Mouse (Mus musculus) gonadal fat pad, adult 2 months (tissue): ENCODE data around the gene Zfp319. TPM values are rescaled to one million over a fixed set of nuclear protein-coding genes. Genes with fewer than 3 reads are reported as not detected.
"Not testable (repeated sequence)": the region's sequence is repeated elsewhere in the genome, so short reads cannot be mapped to it uniquely, and the experiment has no call there.

Experiments
- DNase-seq: peaks from one replicate; pipeline ENCODE4 v3.0.0-alpha.2; 2012; ENCODE audit warnings: low read depth
- polyA plus RNA-seq: library from polyadenylated mRNA; depleted of rRNA; stranded (reverse); fragments of >200 nt; gene quantifications from 2 replicates; pipeline ENCODE4 v1.2.3, GENCODE M21; 2012; rRNA removed

The Zfp319 gene
- polyA plus RNA-seq, result 6.7 and 7.1 TPM in 2 replicates

- DNase-seq, result no peak
Measured at GRCm38 (mm10) chr8:95331720-95332436, at the start of gene Zfp319, which contains the start of gene Usb1. Zfp319 (minus strand) TSS chr8:95331950. Usb1 (plus strand) TSS chr8:95332284.

- DNase-seq, result no peak
Measured at GRCm38 (mm10) chr8:95380953-95381352, 49.2 kb upstream of the Zfp319 start.

- not testable (repeated sequence) for DNase-seq
Measured at GRCm38 (mm10) chr8:95378928-95379327, 47.2 kb upstream of the Zfp319 start.

GRCm38 (mm10) chr8:95377863-95378291 is 46.1 kb upstream of the Zfp319 start:
- DNase-seq, result peak; percentile 47

- no peak for DNase-seq
Measured at GRCm38 (mm10) chr8:95377101-95377500, 45.4 kb upstream of the Zfp319 start.

- no peak for DNase-seq
Measured at GRCm38 (mm10) chr8:95376309-95376999, 44.7 kb upstream of the Zfp319 start.

- DNase-seq, result no peak
Measured at GRCm38 (mm10) chr8:95375374-95375930, 43.7 kb upstream of the Zfp319 start.

GRCm38 (mm10) chr8:95374429-95374828 is 42.7 kb upstream of the Zfp319 start:
- DNase-seq, result no peak

GRCm38 (mm10) chr8:95373389-95374002 is 41.7 kb upstream of the Zfp319 start:
- no peak for DNase-seq

GRCm38 (mm10) chr8:95369581-95370326 is 38.0 kb upstream of the Zfp319 start:
- no peak for DNase-seq

- no peak for DNase-seq
Measured at GRCm38 (mm10) chr8:95363849-95364248, 32.1 kb upstream of the Zfp319 start.

- DNase-seq, result no peak
Measured at GRCm38 (mm10) chr8:95362272-95362671, 30.5 kb upstream of the Zfp319 start.

GRCm38 (mm10) chr8:95361016-95361341 is 29.2 kb upstream of the Zfp319 start:
- DNase-seq, result no peak

- DNase-seq, result no peak
Measured at GRCm38 (mm10) chr8:95360181-95361015, 28.6 kb upstream of the Zfp319 start.

- DNase-seq, result no peak
Measured at GRCm38 (mm10) chr8:95358550-95359411, 27.0 kb upstream of the Zfp319 start.

- DNase-seq, result no peak
Measured at GRCm38 (mm10) chr8:95354606-95355005, 22.9 kb upstream of the Zfp319 start.

GRCm38 (mm10) chr8:95352871-95353866 is 21.4 kb upstream of the Zfp319 start:
- DNase-seq, result no peak

GRCm38 (mm10) chr8:95352151-95352870 is 20.6 kb upstream of the Zfp319 start, which contains the start of gene Mmp15:
Mmp15 (plus strand) TSS chr8:95352268.
- DNase-seq, result no peak
